Mouse (Mus musculus) midbrain, postnatal 0 days (tissue): ENCODE measurements at regions not wholly inside any gene's neighbourhood (a gene's known extent, or its start where the extent isn't known, plus 50 kb on each side); places are given as distances from the start of the nearest gene placed in this dataset.

Experiments used
- ATAC-seq: fragments of 200-750 bp; cut with Nextera tagmentation; 2 replicates; pipeline ENCODE4 v1.8.0; 2017; ENCODE audit warnings: moderate number of reproducible peaks, mild to moderate bottlenecking, moderate TSS enrichment, moderate library complexity; ENCODE audit not compliant: low FRiP score
- DNase-seq: peaks from one replicate; pipeline ENCODE4 v3.0.0-alpha.2; 2015; ENCODE audit warnings: low spot score
- H3K27ac ChIP-seq: fragments of 300-500 bp; sonication (generic); 2 replicates; pipeline ENCODE4 v1.5.1; 2014; ENCODE audit warnings: low read depth, mild to moderate bottlenecking, low read length, mixed read lengths
- H3K27me3 ChIP-seq: fragments of 300-500 bp; sonication (generic); 2 replicates; pipeline ENCODE4 v1.6.1; 2014; ENCODE audit warnings: low read length, control low read depth, mixed read lengths; ENCODE audit not compliant: insufficient read depth
- H3K36me3 ChIP-seq: fragments of 300-500 bp; sonication (generic); 2 replicates; pipeline ENCODE4 v1.6.1; 2014; ENCODE audit warnings: low read length, control low read depth, mixed read lengths; ENCODE audit not compliant: insufficient read depth
- H3K4me1 ChIP-seq: fragments of 300-500 bp; sonication (generic); 2 replicates; pipeline ENCODE4 v1.6.1; 2014; ENCODE audit warnings: mild to moderate bottlenecking, control low read depth, antibody characterized with exemption, low read length, mixed read lengths; ENCODE audit not compliant: insufficient read depth
- H3K4me2 ChIP-seq: fragments of 300-500 bp; sonication (generic); 2 replicates; pipeline ENCODE4 v1.6.1; 2014; ENCODE audit warnings: low read depth, mild to moderate bottlenecking, low read length, mixed read lengths; ENCODE audit not compliant: poor library complexity, severe bottlenecking
- H3K4me3 ChIP-seq: fragments of 300-500 bp; sonication (generic); 2 replicates; pipeline ENCODE4 v1.5.1; 2014; ENCODE audit warnings: low read depth, mild to moderate bottlenecking, low read length, moderate library complexity
- H3K9ac ChIP-seq: fragments of 300-500 bp; sonication (generic); replicated peaks from 2 replicates; pipeline ENCODE4 v1.6.1; 2014; ENCODE audit warnings: mild to moderate bottlenecking, low read length, moderate library complexity, mixed read lengths; ENCODE audit not compliant: poor library complexity, severe bottlenecking
- H3K9me3 ChIP-seq: fragments of 300-500 bp; sonication (generic); 2 replicates; pipeline ENCODE4 v1.6.1; 2016; ENCODE audit warnings: low read length, control low read depth
- CTCF ChIP-seq: IDR thresholded peaks from 2 replicates; pipeline ENCODE4 v1.5.1; 2016; ENCODE audit warnings: antibody characterized with exemption, mild to moderate bottlenecking
- WGBS: fragments of 180-500 bp; shearing (Covaris S2); extraction: QIAGEN DNeasy Blood & Tissue Kit; methylation state at CpG from one replicate; pipeline ENCODE4 v1.1.7; 2014; 5-methylcytosine and 5-hydroxymethylcytosine counted together

DNA sequence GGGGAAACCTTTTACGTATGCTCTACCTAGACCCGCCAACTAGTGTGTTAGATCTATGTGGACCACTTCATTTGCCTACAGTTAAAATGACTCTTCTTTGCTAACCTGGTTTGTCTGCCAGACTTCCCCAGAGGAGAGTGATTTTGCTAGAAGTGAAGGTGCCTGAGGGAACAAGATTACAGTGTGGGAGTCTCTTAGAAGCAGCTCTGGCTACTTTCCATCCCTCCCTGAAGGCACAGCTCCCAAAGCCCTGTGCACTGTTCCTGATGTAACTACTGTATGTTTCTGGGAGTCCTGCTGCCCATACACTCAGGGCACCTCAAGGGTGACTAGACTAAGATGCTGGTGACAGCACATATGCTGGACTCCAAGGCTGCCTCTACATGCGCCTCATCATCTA lies 144.5 kb upstream of the Tnp1 start:
- DNase-seq (no peak), ATAC-seq (no peak)
- H3K4me2 ChIP-seq = no peak overlapping the region
- no peak overlapping the region for H3K9ac ChIP-seq
- H3K4me3 ChIP-seq = no peak overlapping the region
- H3K4me1 ChIP-seq = no peaks in the 10 kb centered on the region
- H3K27ac ChIP-seq = no peak overlapping the region
- H3K9me3 ChIP-seq = no peaks in the 10 kb centered on the region
- no peaks in the 10 kb centered on the region for H3K27me3 ChIP-seq
- 92% methylated on average over 3 of the region's 3 CpGs for WGBS
- no peaks in the 10 kb centered on the region for H3K36me3 ChIP-seq
- TF ChIP-seq CTCF = no peak

DNA sequence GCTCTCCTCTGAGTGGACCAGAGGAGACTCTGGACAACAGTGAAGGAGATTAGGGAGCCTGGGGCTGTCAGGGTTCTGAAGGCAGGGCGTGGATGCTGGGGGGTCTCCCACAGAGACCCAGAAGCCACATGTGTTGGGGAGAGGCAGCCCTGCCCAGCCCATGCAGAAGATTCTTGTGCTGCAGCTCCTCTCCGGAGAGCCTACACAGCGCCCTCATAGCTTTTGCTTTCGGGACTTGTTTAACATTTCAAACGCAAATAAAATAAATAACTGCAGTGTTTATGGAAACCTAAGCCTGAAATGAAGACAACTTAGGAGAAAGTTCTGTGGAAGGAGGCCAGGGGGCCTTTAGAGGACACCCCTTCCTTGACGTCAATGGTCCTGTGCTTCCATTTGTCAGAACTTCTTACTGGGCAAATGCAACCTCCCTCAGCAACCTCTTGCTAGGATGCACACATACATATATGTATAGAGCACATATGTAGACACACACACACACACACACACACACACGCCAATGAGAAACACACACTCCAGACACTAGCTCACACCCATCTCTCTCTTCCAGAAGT lies 143.8 kb upstream of the Tnp1 start:
- H3K36me3 ChIP-seq = no peaks in the 10 kb centered on the region
- H3K4me3 ChIP-seq = no peak overlapping the region
- WGBS = 73% methylated on average over 7 of the region's 7 CpGs
- no peak overlapping the region for H3K9ac ChIP-seq
- H3K27ac ChIP-seq = no peak overlapping the region
- no peaks in the 10 kb centered on the region for H3K4me1 ChIP-seq
- H3K9me3 ChIP-seq = no peaks in the 10 kb centered on the region
- no peak for TF ChIP-seq CTCF
- no peak overlapping the region for H3K4me2 ChIP-seq
- DNase-seq (no peak), ATAC-seq (no peak)
- H3K27me3 ChIP-seq = no peaks in the 10 kb centered on the region

DNA sequence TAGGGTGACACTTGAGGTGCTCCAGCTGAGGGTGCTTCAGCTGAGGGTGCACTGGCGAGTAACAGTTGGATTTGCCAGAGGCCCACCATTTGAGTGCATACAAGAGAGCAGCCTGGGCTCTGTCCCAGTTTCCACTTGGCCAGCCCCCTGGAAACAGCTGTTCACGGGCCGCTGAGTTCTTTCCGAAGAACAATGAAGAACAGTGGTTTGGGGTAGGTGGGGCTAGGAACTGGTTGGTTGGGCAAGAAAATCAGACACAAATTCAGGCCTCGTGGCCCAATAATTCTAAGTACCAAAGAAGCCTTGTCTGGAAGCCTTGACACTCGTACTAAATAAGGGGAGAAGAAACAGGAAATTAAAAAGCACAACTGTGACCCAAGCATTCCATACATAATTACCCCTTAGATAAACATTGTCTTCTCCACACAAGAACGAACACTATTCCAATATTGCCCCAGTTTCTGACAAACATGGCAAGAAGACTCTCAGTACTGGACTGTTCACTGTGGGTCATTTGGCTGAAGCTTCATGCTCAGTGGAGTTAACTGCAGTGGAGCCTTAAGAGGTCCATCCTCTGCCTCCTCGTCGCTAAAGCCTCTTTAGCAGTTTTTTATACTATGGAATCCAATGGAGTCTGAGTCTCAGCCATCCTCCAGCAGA lies 137.9 kb upstream of the Tnp1 start:
- WGBS = 42% methylated on average over 9 of the region's 9 CpGs
- ATAC-seq (no peak), DNase-seq (no peak)
- no peak for TF ChIP-seq CTCF
- H3K36me3 ChIP-seq = no peaks in the 10 kb centered on the region
- no peak overlapping the region for H3K4me2 ChIP-seq
- H3K9me3 ChIP-seq = no peaks in the 10 kb centered on the region
- no peaks in the 10 kb centered on the region for H3K4me1 ChIP-seq
- no peak overlapping the region for H3K27ac ChIP-seq
- no peak overlapping the region for H3K9ac ChIP-seq
- no peaks in the 10 kb centered on the region for H3K27me3 ChIP-seq
- H3K4me3 ChIP-seq = no peak overlapping the region

DNA sequence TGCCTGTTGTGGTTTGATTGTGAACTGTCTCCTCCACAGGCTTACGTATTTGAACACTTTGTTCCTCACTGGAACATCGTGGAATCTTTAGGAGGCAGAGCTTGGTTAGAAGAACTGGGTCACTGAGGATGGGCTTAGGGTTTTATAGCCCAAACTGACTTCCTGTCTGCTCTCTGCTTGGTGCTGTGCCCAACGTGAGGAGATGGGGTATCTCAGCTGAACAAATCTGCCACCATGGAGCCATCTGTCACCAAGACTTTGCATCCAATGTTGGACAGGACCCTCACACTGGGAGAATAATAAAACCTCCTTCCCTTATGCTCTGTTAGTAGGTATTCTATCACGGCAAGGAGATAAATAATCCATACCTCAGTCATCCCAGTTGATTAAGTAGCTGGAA lies 134.2 kb upstream of the Tnp1 start:
- no peaks in the 10 kb centered on the region for H3K4me1 ChIP-seq
- DNase-seq (no peak), ATAC-seq (no peak)

DNA sequence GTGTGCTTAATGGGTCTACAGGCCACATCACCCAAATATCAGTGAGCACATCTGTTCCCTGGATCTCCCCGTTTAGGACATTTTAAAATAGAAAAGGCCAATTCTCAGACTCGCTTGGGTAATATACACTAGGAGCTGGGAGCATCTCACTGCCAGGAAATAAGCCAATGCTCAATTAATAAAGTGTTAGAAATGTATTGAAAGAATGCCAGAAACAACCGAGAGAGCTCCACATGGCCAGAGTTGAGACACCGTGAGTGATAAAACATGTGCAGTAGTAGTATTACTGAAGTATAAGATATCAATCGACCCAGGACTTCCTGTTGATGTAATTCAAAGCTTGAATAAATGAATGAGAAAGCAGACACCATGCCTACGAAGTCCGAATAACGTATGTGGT lies 127.1 kb upstream of the Tnp1 start:
- 87% methylated on average over 8 of the region's 8 CpGs for WGBS

More for the DNA sequence above, 134.2 kb upstream of the Tnp1 start:
- no peak overlapping the region for H3K9ac ChIP-seq
- no peaks in the 10 kb centered on the region for H3K9me3 ChIP-seq
- H3K4me2 ChIP-seq = no peak overlapping the region
- H3K36me3 ChIP-seq = no peaks in the 10 kb centered on the region
- H3K4me3 ChIP-seq = no peak overlapping the region
- whole genome bisulfite sequencing = 88% methylated on average over 4 of the region's 4 CpGs
- H3K27me3 ChIP-seq = no peaks in the 10 kb centered on the region
- no peak for TF ChIP-seq CTCF
- no peak overlapping the region for H3K27ac ChIP-seq

DNA sequence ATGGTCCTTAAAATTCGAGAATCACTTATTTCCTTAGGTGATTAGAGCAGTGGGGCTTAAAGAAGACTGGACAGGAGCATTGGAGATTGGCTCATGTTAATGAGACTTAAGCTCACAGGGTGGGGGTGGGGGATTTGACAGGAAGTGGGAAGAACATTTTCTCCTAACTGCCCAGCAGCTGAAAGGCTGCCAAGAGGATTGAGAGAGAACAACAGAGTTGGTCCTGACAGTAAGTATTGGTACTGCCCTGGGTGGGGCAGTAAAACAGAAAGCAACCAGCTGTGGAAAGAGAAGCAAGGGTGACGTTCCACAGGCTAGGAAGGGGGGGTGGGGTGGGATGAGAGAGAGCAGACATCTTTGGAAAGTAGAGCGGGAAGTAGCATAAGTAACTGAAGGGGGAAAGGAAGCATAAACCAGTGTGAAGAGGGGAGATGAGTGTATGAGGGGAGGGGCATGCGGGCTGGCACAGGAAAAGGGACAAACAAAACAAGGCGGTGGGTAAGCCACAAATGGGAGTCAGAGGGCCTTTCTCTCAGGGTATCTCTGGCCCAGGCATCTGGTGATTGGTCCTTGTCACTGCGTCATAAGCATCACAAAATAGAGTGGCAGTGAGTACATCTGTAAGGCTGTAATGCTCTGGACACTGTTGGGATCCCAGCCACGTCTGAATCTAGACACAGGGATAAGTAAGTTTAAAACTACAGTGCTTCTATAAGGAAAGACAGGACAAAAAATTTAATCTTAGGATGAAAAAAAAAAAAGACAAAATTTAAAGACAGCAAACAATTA lies 125.0 kb upstream of the Tnp1 start:
- 61% methylated on average over 7 of the region's 7 CpGs for WGBS
- Histone ChIP-seq H3K4me1 (0 out of 2 replicates have a peak, but pooled peaks cover 3% of the 10 kb centered on the region), H3K9ac (no peak overlapping the region), H3K36me3 (no peaks in the 10 kb centered on the region), H3K9me3 (no peaks in the 10 kb centered on the region), H3K27ac (no peak overlapping the region), H3K4me3 (no peak overlapping the region), H3K27me3 (no peaks in the 10 kb centered on the region), H3K4me2 (no peak overlapping the region)
- ATAC-seq (no peak), DNase-seq (no peak)
- TF ChIP-seq CTCF = no peak

More for the DNA sequence above, 127.1 kb upstream of the Tnp1 start:
- no peak overlapping the region for H3K27ac ChIP-seq
- DNase-seq (no peak), ATAC-seq (no peak)
- H3K4me2 ChIP-seq = no peak overlapping the region
- H3K4me3 ChIP-seq = no peak overlapping the region
- H3K9ac ChIP-seq = no peak overlapping the region
- 0 out of 2 replicates have a peak, but pooled peaks cover 3% of the 10 kb centered on the region for H3K4me1 ChIP-seq
- H3K9me3 ChIP-seq = no peaks in the 10 kb centered on the region
- H3K36me3 ChIP-seq = no peaks in the 10 kb centered on the region
- TF ChIP-seq CTCF = no peak
- no peaks in the 10 kb centered on the region for H3K27me3 ChIP-seq
